Mouse (Mus musculus): ENCODE results near the gene Tmem163.

Gene Tmem163

DNA sequence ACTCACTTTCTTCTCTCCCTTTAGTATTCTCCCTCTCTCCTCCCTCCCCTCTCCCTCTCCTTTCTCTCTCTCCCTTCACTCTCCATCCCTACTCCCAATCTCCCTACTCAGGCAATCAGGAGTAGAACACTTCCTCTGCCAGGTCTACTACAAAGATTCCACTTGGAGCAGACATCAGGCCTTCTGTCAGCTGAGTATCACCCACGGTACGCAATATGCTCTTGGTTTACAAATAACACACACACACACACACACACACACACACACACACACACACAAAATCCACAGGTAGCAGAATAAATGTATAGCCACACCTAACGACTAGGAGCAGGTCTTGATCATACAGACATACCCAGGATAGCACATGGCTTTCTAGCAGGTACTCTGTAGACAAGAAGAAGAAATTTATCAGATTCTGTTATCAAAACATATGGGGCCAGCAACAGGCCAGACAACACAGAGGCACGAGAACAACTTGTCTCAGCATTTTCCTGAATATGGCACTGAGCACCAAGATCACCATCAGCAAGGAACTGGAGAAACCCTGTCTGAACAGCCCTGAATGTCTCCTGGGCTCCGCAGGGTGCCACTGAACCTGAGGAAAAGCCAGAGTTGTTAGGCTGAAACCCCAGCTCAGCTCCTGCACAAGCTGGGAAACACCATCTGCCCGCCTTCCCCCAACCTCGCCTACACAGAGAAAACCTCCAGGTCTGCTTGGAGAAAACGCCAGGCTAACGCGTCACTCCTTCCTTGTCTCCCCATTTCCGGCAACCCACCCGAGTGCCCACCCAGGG is 36.2 kb downstream of the Tmem163 start:
- no peak for DNase-seq

DNA sequence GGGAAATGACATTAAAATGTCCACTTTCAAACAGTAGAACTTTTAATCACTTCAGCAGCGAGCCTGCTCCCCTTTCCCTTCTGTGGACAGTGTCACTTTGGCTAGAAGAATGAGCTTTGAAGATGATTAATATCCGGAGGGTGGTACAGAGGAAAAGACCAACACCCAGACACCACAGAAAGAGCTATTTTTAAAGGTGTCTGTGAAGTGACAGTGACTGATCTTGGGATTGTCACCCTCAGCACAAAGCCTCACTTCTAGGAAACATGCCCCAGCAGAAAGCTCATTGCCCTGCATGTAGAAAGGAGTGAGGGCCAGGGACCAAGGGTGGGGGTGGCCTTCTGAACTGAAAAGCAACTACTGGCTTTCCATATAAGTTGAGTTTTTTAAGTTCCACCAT is 41.4 kb downstream of the Tmem163 start:
- no peak for DNase-seq

DNA sequence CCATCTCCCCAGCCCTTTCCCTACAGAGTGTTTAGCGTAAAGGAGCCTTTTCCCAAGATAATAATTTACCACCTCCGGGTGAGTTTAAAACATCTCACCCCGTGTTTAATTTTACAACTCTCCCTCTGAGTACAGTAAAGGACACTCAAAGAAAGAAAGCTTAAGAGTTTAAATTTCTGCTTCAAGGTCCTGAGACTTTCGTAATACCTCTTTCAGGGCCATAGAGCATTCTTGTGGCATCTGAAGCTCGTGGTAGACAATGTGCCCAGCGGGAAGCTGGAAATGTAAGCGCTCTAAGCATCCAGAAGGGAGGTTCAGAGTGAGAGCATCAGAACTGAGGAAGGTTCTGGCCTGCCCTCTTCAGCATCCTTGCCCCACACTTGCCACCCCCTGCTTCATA is 52.2 kb downstream of the Tmem163 start:
- no peak for DNase-seq

DNA sequence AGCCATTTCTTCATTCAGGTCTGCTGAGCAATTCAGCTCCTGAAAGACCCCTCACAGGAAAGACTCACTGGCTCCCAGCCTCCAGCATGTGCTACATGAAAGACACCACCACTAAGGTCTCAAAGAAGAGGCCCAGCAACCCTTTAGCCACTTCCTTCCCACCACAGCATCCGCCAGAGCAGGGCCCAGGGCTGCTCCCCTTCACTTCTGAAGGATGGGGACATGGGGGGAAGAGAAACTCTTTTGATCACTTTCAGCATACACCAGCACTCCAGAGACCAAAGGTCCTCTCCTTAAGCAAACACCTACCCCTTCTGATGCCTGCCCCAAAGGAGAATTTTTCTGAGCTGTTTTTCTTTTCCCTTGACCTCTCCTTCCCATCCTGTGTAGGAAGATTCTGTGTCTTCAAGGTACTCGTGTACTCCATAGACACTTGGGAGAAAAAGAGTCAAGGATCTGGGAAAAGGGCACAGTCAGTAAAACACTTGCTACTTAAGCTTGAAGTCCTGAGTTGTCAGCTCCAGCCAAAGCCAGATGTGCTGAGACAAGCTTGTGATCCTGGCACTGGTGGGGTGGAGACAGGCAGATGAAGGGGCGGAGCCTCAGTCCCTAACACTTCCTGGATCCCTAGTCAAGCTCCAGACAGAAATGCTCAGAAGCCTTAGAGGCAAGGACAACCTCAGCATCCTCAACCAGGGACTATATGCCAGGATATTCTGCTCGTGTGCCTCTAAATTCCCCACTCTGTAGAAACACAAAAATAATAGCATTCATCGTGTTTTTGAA is 53.6 kb downstream of the Tmem163 start:
- DNase-seq: peak; percentile 45

DNA sequence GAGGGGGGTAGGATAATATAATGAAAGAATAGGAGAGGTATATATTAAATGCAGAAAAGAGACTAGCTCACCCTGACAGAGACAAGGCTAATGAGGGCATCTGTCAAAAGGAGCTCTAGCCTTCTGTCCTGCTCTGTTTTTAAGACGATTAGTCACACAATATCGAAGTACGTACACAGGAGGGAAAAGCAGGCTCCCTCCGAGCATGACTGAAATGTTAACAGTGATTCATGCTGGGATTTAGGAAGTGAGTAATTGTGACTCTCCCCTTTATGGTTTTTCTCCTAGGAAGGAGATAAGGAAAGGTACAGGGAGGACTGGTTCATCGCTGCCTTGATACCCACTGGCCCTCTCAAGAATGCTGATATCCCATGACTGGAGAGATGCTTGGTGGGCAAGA is 57.0 kb downstream of the Tmem163 start:
- no peak for DNase-seq

DNA sequence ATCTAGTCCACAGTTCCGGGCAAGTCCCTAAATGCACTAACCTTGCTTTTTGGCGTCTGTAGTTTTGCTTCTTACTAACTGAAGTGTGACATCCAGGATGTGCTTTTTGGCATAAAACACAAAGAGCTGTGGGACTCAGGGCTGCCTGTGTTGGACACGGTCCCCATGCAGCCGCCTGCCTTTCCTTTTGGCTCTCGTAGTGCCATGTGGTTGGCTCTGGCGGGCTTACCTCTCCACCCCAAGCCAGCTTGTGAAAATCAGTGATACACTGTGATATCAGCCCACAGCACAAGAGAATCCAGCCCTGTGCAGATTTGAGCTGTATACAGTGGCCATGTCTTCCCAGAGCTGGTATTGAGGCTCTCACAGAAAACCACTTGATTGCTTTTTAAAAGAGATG is 60.3 kb downstream of the Tmem163 start:
- no peak for DNase-seq

DNA sequence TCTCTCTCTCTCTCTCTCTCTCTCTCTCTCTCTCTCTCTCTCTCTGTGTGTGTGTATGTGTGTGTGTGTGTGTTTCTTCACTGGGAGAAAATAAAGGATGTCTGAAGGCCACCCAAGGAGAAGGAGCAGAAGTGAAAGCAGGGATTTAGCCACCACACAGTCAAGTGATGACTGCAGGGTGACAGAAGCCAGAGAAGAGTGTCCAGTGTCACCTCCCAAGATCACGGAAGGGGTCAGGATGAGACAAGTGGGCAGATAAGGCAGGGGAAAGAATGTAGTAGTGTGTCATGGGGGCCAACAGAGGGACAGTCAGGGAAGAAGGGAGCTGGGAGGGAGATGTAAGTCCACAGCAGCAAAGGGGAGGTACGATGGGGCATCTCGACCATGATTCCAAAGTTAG is 69.0 kb downstream of the Tmem163 start:
- no peak for DNase-seq

DNA sequence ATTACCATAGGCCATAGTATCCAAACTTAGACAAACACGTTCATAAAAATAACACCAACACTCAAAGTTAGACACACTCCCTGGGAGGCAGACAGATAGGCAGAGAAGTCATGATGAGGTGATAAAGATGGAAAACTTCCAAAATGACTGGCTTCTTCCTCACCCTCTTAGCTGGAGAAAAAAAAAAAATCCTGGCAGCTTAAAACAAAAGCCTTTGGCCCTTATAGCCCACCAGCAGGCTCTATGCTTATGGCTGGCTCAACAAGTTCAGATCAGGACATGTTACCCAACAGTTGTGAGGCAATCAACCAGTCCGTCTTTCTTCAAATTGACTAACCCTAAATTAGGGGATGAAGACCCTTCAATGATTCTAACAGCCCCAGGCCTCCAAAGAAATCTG is 69.5 kb downstream of the Tmem163 start:
- no peak for DNase-seq

DNA sequence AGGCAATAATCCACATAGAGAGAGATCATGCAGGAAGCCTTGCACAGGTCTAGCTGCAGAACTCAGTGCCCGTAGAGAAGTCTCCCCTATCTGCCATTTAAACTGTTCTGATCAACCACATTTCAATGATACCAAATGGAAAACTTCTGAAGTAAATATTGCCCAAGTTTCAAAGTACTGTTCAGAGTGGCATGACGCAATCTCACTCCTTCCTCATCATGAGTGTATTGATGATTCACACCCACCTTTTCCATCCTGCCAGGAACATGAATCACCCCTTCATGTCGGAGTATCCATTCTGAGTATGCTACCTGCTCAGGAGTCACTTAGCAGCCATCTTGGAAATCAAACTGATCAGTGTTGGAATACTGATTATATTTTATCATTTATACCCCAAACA is 71.0 kb downstream of the Tmem163 start:
- DNase-seq: no peak

DNA sequence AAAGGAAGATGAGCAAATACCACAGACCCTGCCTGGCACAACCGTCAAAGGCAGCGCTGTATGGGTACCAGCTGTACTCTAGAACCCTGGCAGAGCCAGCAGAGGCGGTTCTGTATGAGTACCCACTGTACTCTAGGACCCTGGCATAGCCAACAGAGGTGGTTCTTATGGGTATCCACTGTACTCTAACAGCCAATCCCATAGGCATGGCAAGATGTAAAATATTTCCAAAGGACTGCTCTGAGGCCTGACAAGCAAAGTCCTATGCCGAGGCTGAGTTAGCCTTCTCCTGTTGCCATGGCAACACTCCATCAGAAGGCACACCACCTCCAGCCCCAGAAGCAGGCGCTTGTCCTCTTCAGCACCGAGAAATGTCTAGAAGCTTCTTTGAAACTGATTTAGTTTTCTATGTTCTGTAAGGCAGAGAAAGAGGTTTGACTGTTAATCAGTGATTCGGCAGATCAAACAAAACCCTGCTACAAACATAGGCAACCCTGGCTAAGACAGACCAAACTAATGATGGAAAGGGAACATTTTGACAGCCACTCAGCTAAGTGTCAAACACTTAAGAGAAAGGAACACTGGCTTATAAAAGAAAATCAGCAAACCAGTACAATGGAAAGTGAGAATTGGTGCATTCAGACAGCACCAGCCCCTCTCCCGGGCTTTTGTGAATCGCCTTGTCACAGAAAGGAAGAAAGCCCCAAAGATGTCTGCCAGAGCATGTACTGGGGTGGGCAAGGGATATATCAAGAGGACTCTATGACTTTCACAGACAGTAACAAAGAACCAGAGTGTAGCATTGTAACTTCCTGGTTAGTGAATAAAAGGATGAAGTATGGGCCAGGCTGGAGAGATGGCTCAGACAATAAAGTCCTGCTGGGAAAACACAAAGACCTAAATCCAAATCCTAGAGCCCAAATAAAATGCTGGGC is 75.4 kb downstream of the Tmem163 start:
- DNase-seq: no peak

DNA sequence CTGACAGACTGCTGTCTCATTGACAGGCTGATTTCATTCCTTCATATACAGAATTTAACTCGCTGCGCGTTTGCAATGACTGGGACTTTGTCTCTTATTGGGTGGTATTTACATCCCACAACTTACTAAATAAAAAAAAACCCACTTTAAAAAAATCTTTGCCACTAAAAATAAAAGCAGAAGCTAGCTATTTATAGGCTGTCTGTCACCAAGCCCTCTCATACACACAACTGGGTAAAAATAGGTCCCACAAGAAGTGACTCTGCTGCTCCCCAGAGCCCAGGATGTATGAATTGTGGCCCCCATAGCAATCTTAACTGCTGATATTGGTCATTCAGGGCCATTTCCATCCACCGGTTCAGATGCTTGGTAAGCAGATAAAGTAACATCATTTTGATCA is 83.2 kb downstream of the Tmem163 start:
- no peak for DNase-seq

DNA sequence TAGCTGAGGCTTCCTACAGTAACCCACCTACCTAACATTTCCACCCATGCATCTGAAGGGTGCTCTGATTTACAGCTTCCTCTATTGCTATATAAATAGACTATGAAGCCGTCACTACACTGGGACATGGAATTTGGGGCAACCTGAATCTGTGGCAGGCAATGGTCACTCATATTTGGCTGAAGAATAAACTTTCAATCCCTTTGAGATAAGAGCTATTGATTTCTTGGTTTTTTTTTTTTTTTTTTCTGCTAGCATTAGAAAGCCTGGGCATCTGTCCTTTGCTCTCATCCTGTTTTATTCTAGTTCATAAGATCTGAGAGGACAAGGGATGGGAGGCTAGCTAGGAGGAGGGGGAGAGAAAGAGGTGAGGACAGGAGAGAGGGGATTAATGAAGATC is 83.6 kb downstream of the Tmem163 start:
- DNase-seq: no peak

DNA sequence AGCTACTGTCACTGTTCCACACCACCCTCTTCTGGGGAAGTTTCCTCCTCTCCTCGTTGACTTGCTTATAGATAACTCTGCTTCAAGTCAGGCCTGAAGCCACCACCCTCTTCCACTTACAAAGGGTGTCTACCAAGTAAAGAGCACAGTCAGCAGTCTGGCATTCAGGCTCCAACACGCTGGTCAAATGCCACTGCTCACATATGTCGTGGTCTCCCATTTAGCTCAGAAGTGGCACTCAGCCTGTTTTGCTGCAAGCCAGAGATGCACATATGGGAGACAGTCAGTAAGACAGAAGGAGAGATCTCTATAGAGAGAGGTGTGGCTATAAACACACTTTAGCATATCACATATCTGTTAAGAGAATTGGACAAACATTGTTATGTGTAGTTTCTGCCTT is 89.8 kb downstream of the Tmem163 start:
- no peak for DNase-seq

DNA sequence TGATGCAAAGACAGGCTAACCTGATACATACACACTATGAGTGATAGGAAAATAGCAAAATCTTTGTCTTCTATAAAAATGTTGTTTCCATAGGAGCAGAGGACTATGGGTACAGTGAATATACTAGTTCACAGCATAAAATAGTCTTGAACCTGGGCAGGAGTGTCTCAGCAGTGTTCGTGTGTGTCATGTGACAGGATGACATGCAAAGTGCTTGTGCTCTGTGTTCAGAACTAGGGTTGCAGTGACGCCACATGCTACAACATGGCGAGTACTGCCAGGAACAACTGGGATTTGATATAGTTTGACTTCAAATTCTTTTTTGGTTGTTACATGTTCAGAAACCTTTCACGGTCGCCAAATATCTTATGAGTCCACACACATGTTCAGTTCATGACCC is 92.3 kb downstream of the Tmem163 start:
- no peak for DNase-seq

DNA sequence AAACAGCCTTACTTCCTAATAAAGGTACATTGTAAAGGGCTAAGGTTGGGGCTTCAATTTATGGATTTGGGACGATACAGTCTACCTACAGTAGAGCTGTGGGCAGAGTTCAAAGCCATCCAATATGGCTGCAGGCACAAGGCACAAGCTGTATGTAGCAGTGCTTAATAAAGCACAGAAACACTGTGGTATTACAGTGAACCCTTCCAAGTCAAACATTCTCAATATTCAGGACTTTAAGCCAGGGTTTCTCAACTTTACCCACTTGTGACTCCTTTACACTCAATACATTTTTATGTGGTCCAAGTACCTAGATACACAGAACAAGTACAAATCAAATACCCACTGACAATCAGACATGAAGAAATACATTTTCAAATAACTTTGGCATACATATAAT is 93.2 kb downstream of the Tmem163 start:
- no peak for DNase-seq

DNA sequence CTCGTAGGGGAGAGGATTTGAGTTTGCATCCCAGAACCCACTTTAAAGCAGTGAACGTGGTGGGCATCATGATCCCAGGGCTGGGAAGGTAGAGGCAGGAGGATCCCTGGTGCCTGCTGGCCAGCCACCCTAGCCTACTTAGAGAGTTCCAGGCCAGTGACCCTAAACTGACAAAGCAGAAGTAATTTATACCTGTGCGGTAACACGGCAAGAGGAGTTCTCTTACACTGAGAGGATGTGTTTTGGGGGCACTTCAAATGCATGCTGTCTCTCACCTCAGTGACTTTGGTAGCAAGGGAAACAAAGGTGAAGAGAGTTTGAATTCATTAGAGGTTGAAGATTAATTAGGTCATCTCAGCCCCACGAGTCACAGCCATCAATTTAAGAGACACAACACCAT is 101.4 kb downstream of the Tmem163 start:
- DNase-seq: no peak

DNA sequence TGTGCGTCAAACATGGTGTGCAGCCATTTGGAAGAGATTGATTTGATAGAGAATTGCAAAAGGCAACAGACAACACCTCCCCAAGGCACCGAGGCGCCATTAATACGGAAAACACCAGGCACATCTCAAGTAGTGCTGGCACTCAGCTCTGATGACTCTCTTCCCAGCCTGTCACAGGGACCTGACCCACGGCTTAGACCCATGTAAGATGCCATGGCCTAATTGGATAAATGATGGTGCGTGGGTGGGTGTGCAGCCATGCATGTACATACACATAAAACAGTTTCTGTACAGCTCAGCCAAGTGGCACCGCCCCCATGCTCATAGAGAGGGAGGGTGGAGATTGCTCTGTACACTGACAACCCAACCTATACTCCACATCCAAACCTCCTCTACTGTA is 102.3 kb downstream of the Tmem163 start:
- no peak for DNase-seq

DNA sequence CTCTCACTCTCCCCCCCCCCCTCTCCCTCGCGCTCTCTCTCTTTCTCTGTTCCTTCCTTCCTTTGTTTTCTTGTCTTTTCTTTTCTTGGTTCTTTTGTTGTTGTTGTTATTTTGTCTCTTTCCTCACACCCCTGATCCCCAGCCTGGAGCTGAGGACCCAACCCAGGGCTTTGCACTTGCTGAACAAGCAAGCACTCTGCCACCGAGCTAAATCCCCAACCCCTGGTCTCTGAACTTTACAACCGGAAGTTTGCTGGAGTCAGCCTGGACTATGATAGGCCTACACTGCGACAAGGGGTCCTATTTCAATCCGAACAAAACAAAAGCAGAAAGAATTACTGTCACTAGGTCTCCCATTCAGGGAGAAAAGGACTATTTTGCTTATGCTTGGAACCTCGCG is 102.8 kb downstream of the Tmem163 start:
- no peak for DNase-seq

DNA sequence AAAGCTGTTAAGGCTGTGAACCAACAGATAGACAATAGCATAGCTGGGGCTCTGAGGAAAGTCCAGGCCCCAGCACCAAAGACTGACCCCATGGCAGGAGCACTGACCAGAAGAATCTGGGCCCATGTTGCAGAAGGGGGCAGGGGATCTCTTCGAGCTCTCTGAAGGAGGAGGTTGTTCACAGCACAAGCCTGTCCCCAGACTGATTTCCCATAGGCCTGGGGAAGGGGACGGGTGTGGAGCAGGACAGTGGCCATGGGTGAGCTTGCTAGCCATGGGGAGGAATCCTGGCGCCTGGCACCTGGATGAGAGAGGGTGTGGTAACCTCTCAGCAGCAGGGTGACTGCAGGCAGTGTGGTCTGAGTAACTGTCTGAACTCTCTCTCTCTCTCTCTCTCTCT is 103.2 kb downstream of the Tmem163 start:
- DNase-seq: no peak

DNA sequence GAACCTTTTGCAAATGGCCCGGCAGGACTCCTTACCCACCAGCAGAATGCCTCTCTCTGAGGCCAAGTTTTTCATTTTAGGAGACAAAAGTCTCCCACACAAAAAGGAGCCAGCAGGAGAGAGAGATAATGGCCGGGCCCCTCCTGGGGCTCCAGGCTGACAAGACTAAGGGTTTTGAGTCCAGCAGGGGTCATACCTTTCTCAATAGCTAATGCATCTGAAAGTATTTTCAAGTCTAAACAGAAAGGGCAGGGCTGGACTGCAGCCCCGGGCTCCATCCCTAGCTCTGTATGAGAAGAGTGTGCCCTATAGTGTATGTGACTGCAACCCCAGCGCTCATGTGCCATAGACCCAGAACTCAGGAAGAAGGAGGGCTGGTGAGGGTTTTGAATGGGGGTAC is 103.7 kb downstream of the Tmem163 start:
- no peak for DNase-seq

DNA sequence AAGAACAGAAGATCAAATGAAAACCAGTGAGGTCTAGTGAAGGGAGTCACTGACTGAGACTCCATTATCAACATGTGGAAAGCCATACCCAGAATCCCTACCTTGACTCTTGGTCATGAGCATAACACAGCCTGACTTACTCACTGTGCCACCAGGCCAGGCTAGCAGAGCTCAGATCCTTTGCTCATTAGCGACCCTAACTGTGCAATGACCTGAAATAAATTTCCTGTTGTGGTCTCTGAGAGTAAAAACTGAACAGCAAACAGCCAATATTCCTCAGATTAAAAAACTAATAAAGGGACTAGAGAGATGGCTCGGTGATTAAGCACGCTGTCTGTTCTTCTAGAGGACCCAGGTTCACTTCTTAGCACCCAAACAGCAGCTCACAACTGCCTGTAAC is 106.2 kb downstream of the Tmem163 start:
- no peak for DNase-seq

DNA sequence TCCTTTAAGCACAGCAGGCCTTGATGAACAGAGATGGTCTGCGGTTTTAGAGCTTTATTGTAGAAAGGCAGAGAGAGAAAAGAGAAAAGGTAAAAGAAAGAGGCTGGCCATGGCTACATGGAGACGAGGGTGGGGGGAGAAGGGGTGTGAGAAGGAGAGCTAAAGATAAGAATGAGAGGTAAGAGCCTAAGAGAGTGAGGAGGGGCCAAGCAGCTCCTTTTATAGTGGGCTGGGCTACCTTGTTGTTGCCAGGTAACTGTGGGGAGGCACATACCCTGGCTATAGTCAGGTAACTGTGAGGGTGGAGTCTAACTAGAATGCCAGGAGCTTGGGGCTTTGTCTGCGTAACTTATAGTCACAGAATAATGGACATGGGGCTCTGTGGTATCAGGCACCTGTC is 110.7 kb downstream of the Tmem163 start:
- no peak for DNase-seq

DNA sequence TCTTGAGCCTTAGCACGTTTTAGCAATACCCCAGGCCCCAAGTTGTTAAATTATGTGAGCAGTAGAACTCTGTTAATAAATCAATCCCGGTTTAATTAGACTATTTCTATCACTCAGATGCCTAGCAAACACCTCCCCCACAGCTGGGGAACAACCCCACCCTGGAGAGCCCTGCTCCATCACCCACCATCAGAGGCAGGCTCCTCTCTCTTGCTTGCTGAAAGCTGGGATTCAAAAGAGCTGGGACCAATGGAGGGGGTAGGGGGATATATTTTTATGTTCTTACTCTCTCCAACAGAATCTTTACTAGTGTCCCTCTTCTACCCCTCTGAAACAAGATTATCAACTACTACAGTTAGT is 122.9 kb downstream of the Tmem163 start:
- no peak for DNase-seq
